Mouse (Mus musculus) cortical plate, adult 2 months (tissue): Measurements from ENCODE around the gene Shisa6. TPM values are rescaled to one million over a fixed set of nuclear protein-coding genes. Genes with fewer than 3 reads are reported as not detected.

Experiments used
- H3K27ac ChIP-seq: fragments of 200-500 bp; 2 replicates; pipeline ENCODE4 v1.5.1; 2012; ENCODE audit warnings: low read length, control low read depth, inconsistent platforms; ENCODE audit not compliant: insufficient read depth
- H3K4me1 ChIP-seq: fragments of 200-500 bp; 2 replicates; pipeline ENCODE4 v1.6.1; 2011; ENCODE audit warnings: low read length; ENCODE audit not compliant: control insufficient read depth, insufficient read depth
- H3K4me3 ChIP-seq: fragments of 200-500 bp; 2 replicates; pipeline ENCODE4 v1.5.1; 2011; ENCODE audit warnings: mild to moderate bottlenecking, low read length, control low read depth; ENCODE audit not compliant: insufficient read depth
- CTCF ChIP-seq: fragments of 200-500 bp; IDR thresholded peaks from 2 replicates; pipeline ENCODE4 v1.5.1; 2011; ENCODE audit warnings: mild to moderate bottlenecking, control low read depth, low read length; ENCODE audit not compliant: insufficient read depth; ENCODE audit errors: extremely low read depth
- POLR2A ChIP-seq: fragments of 200-500 bp; IDR thresholded peaks from 2 replicates; pipeline ENCODE4 v1.6.1; 2011; ENCODE audit warnings: mild to moderate bottlenecking, low read length, control low read depth; ENCODE audit not compliant: insufficient read depth; ENCODE audit errors: extremely low read depth
- polyA plus RNA-seq: library from polyadenylated mRNA; depleted of rRNA; stranded (reverse); fragments of >200 nt; gene quantifications from 2 replicates; pipeline ENCODE4 v1.2.3, GENCODE M21; 2012

Gene Shisa6
- polyA plus RNA-seq, 1 experiment: 4.8 TPM

GRCm38 (mm10) chr11:66366809-66367685, 158.7 kb downstream of the Shisa6 start:
- Histone ChIP-seq H3K4me3 (no peak overlapping the region), H3K27ac (no peak overlapping the region), H3K4me1 (no peaks in the 10 kb centered on the region)
- no peak for TF ChIP-seq CTCF
- TF ChIP-seq POLR2A: no peak

- no peak overlapping the region for H3K27ac ChIP-seq
- H3K4me3 ChIP-seq: no peak overlapping the region
- H3K4me1 ChIP-seq: no peaks in the 10 kb centered on the region
- TF ChIP-seq POLR2A (no peak), CTCF (no peak)
Observed at GRCm38 (mm10) chr11:66359811-66360210, 166.0 kb downstream of the Shisa6 start.

- no peak for TF ChIP-seq CTCF
- no peak for TF ChIP-seq POLR2A
- Histone ChIP-seq H3K4me3 (no peak overlapping the region), H3K4me1 (no peaks in the 10 kb centered on the region), H3K27ac (no peak overlapping the region)
Observed at GRCm38 (mm10) chr11:66344822-66345221, 180.9 kb downstream of the Shisa6 start.

GRCm38 (mm10) chr11:66336313-66336712, 189.5 kb downstream of the Shisa6 start:
- no peak for TF ChIP-seq POLR2A
- no peak for TF ChIP-seq CTCF
- H3K4me1 ChIP-seq: no peaks in the 10 kb centered on the region
- H3K4me3 ChIP-seq: no peak overlapping the region
- no peak overlapping the region for H3K27ac ChIP-seq

DNA sequence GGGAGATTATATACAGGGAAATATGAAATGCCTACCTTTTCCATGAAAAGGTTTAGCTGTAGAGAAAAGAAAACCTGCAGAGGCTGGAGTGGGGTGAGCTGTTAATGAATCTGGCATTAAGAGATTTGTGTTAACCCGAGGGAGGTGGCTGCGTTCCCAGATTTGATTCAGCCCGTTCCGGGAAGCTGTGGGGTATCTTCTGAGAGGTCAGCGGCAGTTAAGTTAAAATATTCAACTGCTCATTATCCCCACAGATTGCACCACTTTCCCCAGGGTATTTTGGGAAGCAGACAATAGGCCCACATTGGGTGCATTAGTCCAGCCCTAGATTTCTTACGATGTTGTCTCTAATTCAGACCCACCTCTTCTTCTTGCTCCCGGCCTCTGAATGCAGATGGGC, 213.0 kb downstream of the Shisa6 start:
- no peak overlapping the region for H3K27ac ChIP-seq
- H3K4me3 ChIP-seq: no peak overlapping the region
- TF ChIP-seq POLR2A (no peak), CTCF (no peak)
- 0 out of 2 replicates have a peak, but pooled peaks cover 2% of the 10 kb centered on the region for H3K4me1 ChIP-seq

GRCm38 (mm10) chr11:66304396-66304795, 221.4 kb downstream of the Shisa6 start:
- TF ChIP-seq POLR2A (no peak), CTCF (no peak)
- Histone ChIP-seq H3K27ac (no peak overlapping the region), H3K4me3 (no peak overlapping the region), H3K4me1 (no peaks in the 10 kb centered on the region)

GRCm38 (mm10) chr11:66274707-66275081, 251.1 kb downstream of the Shisa6 start:
- Histone ChIP-seq H3K4me3 (no peak overlapping the region), H3K4me1 (no peaks in the 10 kb centered on the region), H3K27ac (no peak overlapping the region)
- TF ChIP-seq POLR2A: no peak

GRCm38 (mm10) chr11:66273904-66274706, 251.7 kb downstream of the Shisa6 start:
- TF ChIP-seq CTCF: no peak
- no peak for TF ChIP-seq POLR2A
- Histone ChIP-seq H3K27ac (no peak overlapping the region), H3K4me3 (no peak overlapping the region), H3K4me1 (no peaks in the 10 kb centered on the region)

- no peak for TF ChIP-seq POLR2A
- no peak for TF ChIP-seq CTCF
- H3K27ac ChIP-seq: no peak overlapping the region
- H3K4me3 ChIP-seq: no peak overlapping the region
- H3K4me1 ChIP-seq: no peaks in the 10 kb centered on the region
Observed at GRCm38 (mm10) chr11:66267029-66267428, 258.7 kb downstream of the Shisa6 start.

DNA sequence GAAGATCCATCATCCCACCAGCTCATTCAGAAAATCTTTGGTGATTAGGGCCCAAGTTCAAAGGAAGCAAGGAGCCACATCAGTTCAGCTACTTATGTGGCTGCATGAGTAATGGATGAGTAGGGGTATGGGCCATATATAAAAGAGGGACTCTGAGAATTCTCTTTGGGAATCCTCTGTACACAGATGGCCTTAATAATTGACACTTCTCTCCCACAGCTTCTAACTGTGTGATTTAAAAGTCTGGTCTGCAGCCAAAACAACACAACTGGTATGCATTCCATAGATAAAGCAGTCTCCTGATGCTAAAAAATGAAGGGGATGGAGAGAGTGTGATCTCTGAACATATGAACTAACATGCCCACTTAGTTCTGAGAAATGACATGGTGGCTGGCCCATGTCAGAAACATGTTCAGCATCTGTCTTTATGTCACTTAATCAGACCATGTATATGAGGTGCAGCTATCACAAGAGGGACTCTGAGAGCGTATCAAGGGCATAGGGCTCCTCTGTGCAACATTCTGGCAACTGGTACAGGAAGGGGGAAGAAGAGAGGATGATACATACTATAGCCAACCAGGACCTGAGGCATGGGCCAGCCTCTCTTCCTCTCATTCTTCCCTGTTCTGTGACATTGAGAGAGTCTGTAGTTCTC, 260.3 kb downstream of the Shisa6 start:
- no peak for TF ChIP-seq CTCF
- no peak for TF ChIP-seq POLR2A
- Histone ChIP-seq H3K4me3 (no peak overlapping the region), H3K4me1 (no peaks in the 10 kb centered on the region), H3K27ac (no peak overlapping the region)
